In genomic region chr2:135329782-135330545, GRCm38 (mm10) we compare ENCODE assay signal across 8 mouse cellular contexts.
DNase-seq lines count a peak whose midpoint lies in the region; ATAC-seq and TF ChIP-seq lines count a peak whose summit lies in the region.

No protein-coding gene starts in this region.

- no peaks in the 10 kb centered on the region for H3K4me1 ChIP-seq in thymus, adult 2 months (replicated peaks; ENCODE audit: control insufficient read depth, insufficient read depth, low read length)
- H3K4me1 ChIP-seq in forebrain, embryonic 13.5 days = no peaks in the 10 kb centered on the region; the same call in 1 of the 2 replicates
- H3K4me1 ChIP-seq in hindbrain, embryonic 15.5 days (replicated peaks) = no peaks in the 10 kb centered on the region

- H3K9ac ChIP-seq in forebrain, embryonic 13.5 days = no peak overlapping the region
- no peak overlapping the region for H3K9ac ChIP-seq in hindbrain, embryonic 15.5 days

- peak; percentile 15 for DNase-seq in thymus, adult 2 months
- no peak for DNase-seq in thymus, postnatal 25 days
- peak; percentile 31 for DNase-seq in cerebellum, adult 11 months
- peak; percentile 59 for DNase-seq in layer of hippocampus, adult 9-11 months
- DNase-seq in right cerebral cortex, postnatal 4 days = peak; percentile 13

- H3K4me2 ChIP-seq in forebrain, embryonic 13.5 days = peak overlapping the region; percentile 51
- peak overlapping the region; percentile 50 for H3K4me2 ChIP-seq in hindbrain, embryonic 15.5 days

- no peaks in the 10 kb centered on the region for H3K27me3 ChIP-seq in thymus, adult 2 months (ENCODE audit: control insufficient read depth, insufficient read depth, low read length)
- H3K27me3 ChIP-seq in forebrain, embryonic 13.5 days = peaks cover 6% of the 10 kb centered on the region
- H3K27me3 ChIP-seq in hindbrain, embryonic 15.5 days = no peaks in the 10 kb centered on the region

- H3K9me3 ChIP-seq in forebrain, embryonic 13.5 days (replicated peaks) = no peaks in the 10 kb centered on the region
- no peaks in the 10 kb centered on the region for H3K9me3 ChIP-seq in hindbrain, embryonic 15.5 days

- no peaks in the 10 kb centered on the region for H3K36me3 ChIP-seq in thymus, adult 2 months (ENCODE audit: control insufficient read depth, insufficient read depth, low read length)
- H3K36me3 ChIP-seq in forebrain, embryonic 13.5 days (ENCODE audit: poor library complexity, severe bottlenecking) = no peaks in the 10 kb centered on the region
- H3K36me3 ChIP-seq in hindbrain, embryonic 15.5 days = no peaks in the 10 kb centered on the region

- H3K4me3 ChIP-seq in thymus, adult 2 months (ENCODE audit: control insufficient read depth, insufficient read depth, low read length) = no peak overlapping the region
- H3K4me3 ChIP-seq in forebrain, embryonic 13.5 days = peak overlapping the region; percentile 20; the same call in 1 of the 2 replicates
- 0 out of 2 replicates have a peak overlapping the region, but pooled peaks have one; percentile 10 for H3K4me3 ChIP-seq in hindbrain, embryonic 15.5 days

- ATAC-seq in forebrain, embryonic 13.5 days = peak; percentile 85
- peak; percentile 52; the same call in 1 of the 2 replicates for ATAC-seq in hindbrain, embryonic 15.5 days (ENCODE audit: low FRiP score, low read depth)
- peak; percentile 83 for ATAC-seq in megakaryocyte, adult 5-6 weeks (ENCODE audit: poor library complexity, severe bottlenecking)

- H3K27ac ChIP-seq in thymus, adult 2 months (ENCODE audit: control insufficient read depth, insufficient read depth, low read length) = no peak overlapping the region
- H3K27ac ChIP-seq in forebrain, embryonic 13.5 days = no peak overlapping the region
- no peak overlapping the region for H3K27ac ChIP-seq in hindbrain, embryonic 15.5 days (replicated peaks)

- WGBS in thymus, adult 2 months = 16% methylated on average over 14 of the region's 14 CpGs
- WGBS in forebrain, embryonic 13.5 days = 12% methylated on average over 14 of the region's 14 CpGs
- 12% methylated on average over 14 of the region's 14 CpGs for WGBS in hindbrain, embryonic 15.5 days

- TF ChIP-seq POLR2A in thymus, adult 2 months (IDR thresholded peaks at IDR 0.05; ENCODE audit: control insufficient read depth, extremely low read depth, insufficient read depth, low read length, poor library complexity) = no peak

- TF ChIP-seq CTCF in thymus, adult 2 months (IDR thresholded peaks at IDR 0.05; ENCODE audit: borderline replicate concordance, control insufficient read depth, extremely low read depth, insufficient read depth, low read length, poor library complexity) = no peak
